Mouse (Mus musculus) erythroid progenitor cell, adult 5-6 weeks (primary cell): Measurements from ENCODE around the gene Snap47. TPM values are rescaled to one million over a fixed set of nuclear protein-coding genes. Genes with fewer than 3 reads are reported as not detected.
"Not testable (repeated sequence)": the region's sequence is repeated elsewhere in the genome, so short reads cannot be mapped to it uniquely, and the experiment has no call there.

Experiments used
- ATAC-seq: replicated peaks from 2 replicates; pipeline ENCODE4 v1.8.0; 2016; ENCODE audit warnings: moderate number of reproducible peaks, mild to moderate bottlenecking, moderate TSS enrichment, inconsistent platforms; ENCODE audit not compliant: poor library complexity, low FRiP score, severe bottlenecking
- total RNA-seq, 2 experiments: library from RNA; stranded (forward) in 1 of 2; stranded (reverse) in 1 of 2; fragments of 150-400 nt in 1 of 2; fragments of 186-747, 209-891 nt in 1 of 2; gene quantifications; 2 replicates each; pipeline versions ENCODE4 v1.2.3 to v1.2.4; 2015 to 2017; ENCODE audit warnings: low replicate concordance in 2 of 2

The Snap47 gene
- total RNA-seq, 2 experiments from 2014 or later = 6.4 TPM; not detected in 1

GRCm38 (mm10) chr11:59379547-59379946 is 71.4 kb downstream of the Snap47 start:
- no peak for ATAC-seq

GRCm38 (mm10) chr11:59377999-59378398 is 73.0 kb downstream of the Snap47 start:
- ATAC-seq = no peak

DNA sequence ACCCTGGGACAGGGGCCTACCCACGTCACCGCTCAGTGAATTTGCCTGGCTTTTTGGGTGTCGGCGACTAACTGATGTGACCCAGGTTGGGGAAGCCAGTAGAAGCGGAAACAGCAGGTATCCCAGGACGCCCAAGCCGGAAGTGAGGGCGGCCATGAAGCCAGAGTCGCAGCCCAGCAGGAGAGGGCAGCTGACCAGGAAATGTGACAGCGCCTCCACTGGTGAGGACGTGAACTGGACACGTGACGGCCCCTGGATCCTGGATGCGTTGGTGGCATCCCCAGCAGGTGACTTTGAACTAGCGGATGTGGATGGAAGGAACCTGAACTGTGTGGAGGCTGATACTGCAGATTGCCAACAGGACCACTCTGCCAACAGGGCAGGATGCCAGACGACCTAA is 75.5 kb downstream of the Snap47 start, which contains the start of gene Prss38:
Gene Prss38, minus strand, starts transcription at position 183 of the 400 bp plus-strand sequence.
- no peak for ATAC-seq

DNA sequence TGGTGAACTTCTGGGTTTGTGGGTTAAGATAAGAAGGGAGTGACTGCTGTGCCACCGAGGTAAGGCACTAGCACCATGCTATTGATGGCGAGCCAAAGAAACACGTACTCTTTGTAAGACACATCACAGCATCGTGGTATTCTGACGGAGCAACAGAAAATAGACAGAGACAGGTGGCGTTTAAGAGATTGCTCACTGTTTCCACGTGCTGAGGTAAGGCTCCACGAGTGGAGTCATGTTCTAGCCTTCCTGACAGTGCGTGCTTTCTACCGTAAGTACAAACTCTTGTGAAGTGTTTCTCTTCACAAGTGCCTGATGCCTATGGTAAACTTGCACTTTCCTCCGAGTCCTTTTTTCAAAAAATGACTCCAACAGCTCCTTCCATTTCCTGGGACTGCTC is 81.1 kb downstream of the Snap47 start:
- ATAC-seq = no peak

DNA sequence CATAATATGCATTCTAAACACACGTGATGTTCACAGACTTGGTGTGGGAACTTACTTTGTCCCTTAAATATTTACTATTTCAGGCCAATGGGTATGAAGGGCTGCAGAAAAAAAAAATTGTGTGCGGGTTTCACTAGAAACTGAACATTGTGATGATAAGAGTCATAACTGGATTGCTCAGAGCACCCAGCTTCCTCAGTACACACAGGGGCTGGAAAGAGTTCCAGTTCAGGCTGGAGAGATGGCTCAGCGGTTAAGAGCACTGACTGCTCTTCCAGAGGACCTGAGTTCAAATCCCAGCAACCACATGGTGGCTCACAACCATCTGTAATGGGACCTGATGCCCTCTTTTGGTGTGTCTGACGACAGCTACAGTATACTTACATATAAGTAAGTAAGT is 83.0 kb downstream of the Snap47 start:
- not testable (repeated sequence) for ATAC-seq

DNA sequence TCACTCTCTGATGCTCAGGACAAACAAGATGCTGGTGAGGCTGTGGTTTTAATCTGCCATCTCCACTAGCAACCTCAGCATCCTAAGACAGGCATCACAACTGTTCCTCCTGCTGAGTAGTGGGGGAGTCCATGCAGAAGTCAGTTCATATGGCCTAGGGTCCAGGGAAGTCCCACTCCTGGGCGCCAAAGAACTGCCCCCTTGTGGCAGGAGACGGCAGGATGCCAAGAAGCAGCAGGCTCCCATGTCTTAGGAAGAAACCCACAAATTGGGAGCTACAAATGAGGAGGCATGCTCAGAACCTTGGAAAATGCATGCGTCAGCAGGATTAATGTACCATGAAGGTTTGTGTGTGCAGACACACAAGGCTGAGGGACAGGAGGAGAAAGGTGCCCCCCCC is 84.4 kb downstream of the Snap47 start:
- no peak for ATAC-seq

- no peak for ATAC-seq
These were observed 85.0 kb downstream of the Snap47 start for GRCm38 (mm10) chr11:59366031-59366430.

DNA sequence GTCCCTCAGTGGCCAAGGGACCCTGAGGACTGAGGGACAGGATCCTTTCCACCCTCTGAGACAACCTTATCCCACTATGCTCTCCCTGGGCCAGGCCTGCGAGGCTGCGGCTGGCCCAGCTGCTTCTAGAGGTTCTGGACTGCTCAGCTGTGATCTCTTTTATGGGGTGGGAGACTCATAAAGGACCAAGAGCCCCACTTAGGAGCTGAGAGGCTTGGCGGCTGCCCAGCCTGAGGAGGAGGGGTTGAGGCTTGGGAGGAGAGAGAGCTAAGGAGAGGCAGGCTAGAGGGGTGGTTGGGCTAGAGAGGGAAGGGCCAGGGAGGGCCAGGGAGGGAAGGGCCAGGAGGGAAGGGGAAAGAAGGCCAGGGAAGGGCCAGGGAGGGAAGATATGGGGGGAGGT is 86.6 kb downstream of the Snap47 start:
- ATAC-seq = no peak

- ATAC-seq = no peak
These were observed 87.0 kb downstream of the Snap47 start for GRCm38 (mm10) chr11:59364007-59364406.

- no peak for ATAC-seq
These were observed 89.7 kb downstream of the Snap47 start for GRCm38 (mm10) chr11:59361291-59361690.

Other genes starting within 250 kb of the Snap47 start
- gene Mrpl55, start 248.7 kb downstream of the Snap47 start, total RNA-seq (2015; ENCODE audit: low replicate concordance) = 3.4 and 8.6 TPM in 2 replicates
- 18.7 and 49.0 TPM in 2 replicates for gene Mrpl55, start 248.7 kb downstream of the Snap47 start, total RNA-seq (2017; ENCODE audit: low replicate concordance)
- gene 2310033P09Rik, start 242.9 kb downstream of the Snap47 start, total RNA-seq (2015; ENCODE audit: low replicate concordance) = 12.6 and 13.4 TPM in 2 replicates
- 17.5 and 20.0 TPM in 2 replicates for gene 2310033P09Rik, start 242.9 kb downstream of the Snap47 start, total RNA-seq (2017; ENCODE audit: low replicate concordance)
- gene Arf1, start 222.9 kb downstream of the Snap47 start, total RNA-seq (2015; ENCODE audit: low replicate concordance) = 118 and 138 TPM in 2 replicates
- gene Arf1, start 222.9 kb downstream of the Snap47 start, total RNA-seq (2017; ENCODE audit: low replicate concordance) = 107 and 109 TPM in 2 replicates
- gene Wnt3a, start 160.4 kb downstream of the Snap47 start, total RNA-seq (2015; ENCODE audit: low replicate concordance) = not detected in 2 replicates
- not detected in 2 replicates for gene Wnt3a, start 160.4 kb downstream of the Snap47 start, total RNA-seq (2017; ENCODE audit: low replicate concordance)
- gene Wnt9a, start 144.3 kb downstream of the Snap47 start, total RNA-seq (2015; ENCODE audit: low replicate concordance) = not detected in 2 replicates
- gene Wnt9a, start 144.3 kb downstream of the Snap47 start, total RNA-seq (2017; ENCODE audit: low replicate concordance) = not detected in 2 replicates
- not detected in 2 replicates for gene Prss38, start 75.5 kb downstream of the Snap47 start, total RNA-seq (2015; ENCODE audit: low replicate concordance)
- gene Prss38, start 75.5 kb downstream of the Snap47 start, total RNA-seq (2017; ENCODE audit: low replicate concordance) = not detected in 2 replicates
- gene Jmjd4, start 1.1 kb downstream of the Snap47 start, total RNA-seq (2015; ENCODE audit: low replicate concordance) = 2.5 and 3.4 TPM in 2 replicates
- gene Jmjd4, start 1.1 kb downstream of the Snap47 start, total RNA-seq (2017; ENCODE audit: low replicate concordance) = 2.3 and 3.2 TPM in 2 replicates
- gene Zfp867, start 21.3 kb upstream of the Snap47 start, total RNA-seq (2015; ENCODE audit: low replicate concordance) = not detected in 2 replicates
- not detected in 2 replicates for gene Zfp867, start 21.3 kb upstream of the Snap47 start, total RNA-seq (2017; ENCODE audit: low replicate concordance)
- 1.7 and 2.9 TPM in 2 replicates for gene Zkscan17, start 75.6 kb upstream of the Snap47 start, total RNA-seq (2015; ENCODE audit: low replicate concordance)
- gene Zkscan17, start 75.6 kb upstream of the Snap47 start, total RNA-seq (2017; ENCODE audit: low replicate concordance) = 3.0 and 3.7 TPM in 2 replicates
- gene Nlrp3, start 90.4 kb upstream of the Snap47 start, total RNA-seq (2015; ENCODE audit: low replicate concordance) = 0.72 and 0.84 TPM in 2 replicates
- gene Nlrp3, start 90.4 kb upstream of the Snap47 start, total RNA-seq (2017; ENCODE audit: low replicate concordance) = 0.13 and 1.3 TPM in 2 replicates
- not detected in 2 replicates for gene Olfr222, start 125.0 kb upstream of the Snap47 start, total RNA-seq (2015; ENCODE audit: low replicate concordance)
- gene Olfr222, start 125.0 kb upstream of the Snap47 start, total RNA-seq (2017; ENCODE audit: low replicate concordance) = not detected in 2 replicates
- gene Olfr223, start 142.1 kb upstream of the Snap47 start, total RNA-seq (2015; ENCODE audit: low replicate concordance) = not detected in 2 replicates
- not detected in 2 replicates for gene Olfr223, start 142.1 kb upstream of the Snap47 start, total RNA-seq (2017; ENCODE audit: low replicate concordance)
- gene Mprip, start 210.1 kb upstream of the Snap47 start, total RNA-seq (2015; ENCODE audit: low replicate concordance) = 21.4 and 38.2 TPM in 2 replicates
- 20.7 and 44.4 TPM in 2 replicates for gene Mprip, start 210.1 kb upstream of the Snap47 start, total RNA-seq (2017; ENCODE audit: low replicate concordance)